Mouse (Mus musculus): ENCODE measurements around the gene Sptb. TPM values are rescaled to one million over a fixed set of nuclear protein-coding genes. Genes with fewer than 3 reads are reported as not detected.

Gene Sptb
- total and polyA plus RNA-seq, 2 experiments: 0.43 to 0.46 TPM

DNA sequence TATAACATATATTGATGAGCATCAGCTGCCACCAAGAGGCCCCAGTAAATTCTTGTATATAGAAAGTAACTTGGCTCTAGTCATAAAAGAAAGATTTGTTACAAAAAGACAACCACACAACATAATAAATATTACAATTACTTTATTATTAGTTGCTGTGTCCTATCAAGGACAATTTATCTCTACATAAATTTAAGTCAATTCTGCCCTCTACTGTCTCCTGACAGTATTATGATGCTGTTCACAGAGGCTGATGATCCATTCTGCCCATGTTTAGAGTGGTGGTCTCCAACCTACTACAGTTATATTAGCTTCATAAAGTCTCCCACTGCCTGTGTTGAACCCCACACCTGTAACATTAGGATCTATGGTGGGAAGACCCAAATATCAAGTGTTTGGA lies 10.2 kb upstream of the Sptb start:
- Histone ChIP-seq H3K79me2 (ENCODE audit: control insufficient read depth, insufficient read depth, low read length) (no peaks in the 10 kb centered on the region), H3K36me3 (ENCODE audit: control insufficient read depth, insufficient read depth, low read length) (no peaks in the 10 kb centered on the region), H3K4me1 (ENCODE audit: control insufficient read depth, insufficient read depth, low read length) (no peaks in the 10 kb centered on the region), H3K9ac (ENCODE audit: low read depth, low read length) (no peak overlapping the region), H3K27ac (replicated peaks; ENCODE audit: insufficient read depth, low read depth, low read length) (no peak overlapping the region), H3K4me3 (ENCODE audit: insufficient read depth, low read depth, low read length) (no peak overlapping the region), H3K27me3 (ENCODE audit: control insufficient read depth, insufficient read depth, low read length) (peaks cover 2% of the 10 kb centered on the region; the same call in 1 of the 2 replicates)
- TF ChIP-seq POLR2A (IDR thresholded peaks at IDR 0.05; ENCODE audit: extremely low read depth, insufficient read depth, low read length): no peak
- TF ChIP-seq CTCF (IDR thresholded peaks at IDR 0.05; ENCODE audit: low read depth, low read length): no peak
- DNase-seq (ENCODE audit: extremely low read depth, low read depth, low spot score): no peak

DNA sequence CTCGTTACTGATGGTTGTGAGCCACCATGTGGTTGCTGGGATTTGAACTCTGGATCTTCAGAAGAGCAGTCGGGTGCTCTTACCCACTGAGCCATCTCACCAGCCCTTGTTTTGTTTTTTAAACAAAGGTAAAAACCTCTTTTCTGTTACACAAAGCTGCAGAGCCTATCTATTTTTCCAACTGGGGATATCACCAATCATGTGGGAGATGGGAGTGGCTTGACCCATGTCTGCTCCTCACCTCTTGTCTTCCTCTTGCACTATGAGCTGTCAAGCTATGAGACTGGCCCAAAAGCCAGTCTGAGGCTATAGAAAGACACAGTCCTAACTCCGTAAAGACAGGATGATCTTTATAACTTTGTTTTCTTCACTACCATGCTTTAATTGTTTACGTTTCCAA lies 8.0 kb upstream of the Sptb start:
- Histone ChIP-seq H3K4me1 (ENCODE audit: control insufficient read depth, insufficient read depth, low read length) (no peaks in the 10 kb centered on the region), H3K9ac (ENCODE audit: low read depth, low read length) (no peak overlapping the region), H3K79me2 (ENCODE audit: control insufficient read depth, insufficient read depth, low read length) (no peaks in the 10 kb centered on the region), H3K27me3 (ENCODE audit: control insufficient read depth, insufficient read depth, low read length) (peaks cover 3% of the 10 kb centered on the region; the same call in 1 of the 2 replicates), H3K36me3 (ENCODE audit: control insufficient read depth, insufficient read depth, low read length) (no peaks in the 10 kb centered on the region), H3K4me3 (ENCODE audit: insufficient read depth, low read depth, low read length) (no peak overlapping the region), H3K27ac (replicated peaks; ENCODE audit: insufficient read depth, low read depth, low read length) (no peak overlapping the region)
- WGBS: 87% methylated on average over 4 of the region's 4 CpGs
- TF ChIP-seq POLR2A (IDR thresholded peaks at IDR 0.05; ENCODE audit: extremely low read depth, insufficient read depth, low read length): no peak
- no peak for TF ChIP-seq CTCF (IDR thresholded peaks at IDR 0.05; ENCODE audit: low read depth, low read length)
- DNase-seq (ENCODE audit: extremely low read depth, low read depth, low spot score): no peak

DNA sequence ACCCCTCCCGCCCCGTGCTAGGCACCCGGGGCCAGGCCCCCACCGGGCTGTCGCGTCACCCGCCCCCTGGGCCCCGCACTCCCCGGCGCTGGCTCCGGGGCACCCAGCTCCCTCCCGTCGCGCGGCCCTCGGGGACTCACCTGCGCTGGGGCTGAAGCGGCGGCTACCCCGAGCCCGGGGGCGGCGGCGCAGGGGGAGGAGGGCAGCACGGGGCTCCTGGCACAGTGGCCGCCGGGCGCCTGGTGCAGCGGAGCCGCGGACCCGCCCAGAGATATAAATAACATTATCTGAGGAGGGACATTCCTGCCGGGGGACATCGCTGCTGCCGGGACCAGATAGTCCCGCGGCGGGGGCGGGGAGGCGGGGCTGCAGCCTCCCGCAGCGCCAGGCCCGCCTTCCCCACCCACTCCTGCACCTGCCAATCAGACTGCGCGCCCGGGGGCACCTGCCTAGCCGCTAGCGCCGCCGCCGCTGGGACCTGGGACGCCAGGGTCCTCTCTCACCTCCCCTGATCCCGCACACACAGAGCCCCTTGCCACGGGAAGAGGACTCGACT lies 474 bp downstream of the Sptb start:
- peaks cover 18% of the 10 kb centered on the region for H3K27me3 ChIP-seq (ENCODE audit: control insufficient read depth, insufficient read depth, low read length)
- WGBS: under 1% methylated on average over 48 of the region's 55 CpGs
- peak; percentile 9 for DNase-seq (ENCODE audit: extremely low read depth, low read depth, low spot score)
- H3K36me3 ChIP-seq (ENCODE audit: control insufficient read depth, insufficient read depth, low read length): no peaks in the 10 kb centered on the region
- no peak overlapping the region for H3K27ac ChIP-seq (replicated peaks; ENCODE audit: insufficient read depth, low read depth, low read length)
- H3K4me3 ChIP-seq (ENCODE audit: insufficient read depth, low read depth, low read length): peak overlapping the region; percentile 97
- H3K9ac ChIP-seq (ENCODE audit: low read depth, low read length): peak overlapping the region; percentile 79
- TF ChIP-seq CTCF (IDR thresholded peaks at IDR 0.05; ENCODE audit: low read depth, low read length) (no peak), POLR2A (IDR thresholded peaks at IDR 0.05; ENCODE audit: extremely low read depth, insufficient read depth, low read length) (no peak)
- H3K4me1 ChIP-seq (ENCODE audit: control insufficient read depth, insufficient read depth, low read length): peaks cover 3% of the 10 kb centered on the region; the same call in 1 of the 2 replicates
- no peaks in the 10 kb centered on the region for H3K79me2 ChIP-seq (ENCODE audit: control insufficient read depth, insufficient read depth, low read length)

DNA sequence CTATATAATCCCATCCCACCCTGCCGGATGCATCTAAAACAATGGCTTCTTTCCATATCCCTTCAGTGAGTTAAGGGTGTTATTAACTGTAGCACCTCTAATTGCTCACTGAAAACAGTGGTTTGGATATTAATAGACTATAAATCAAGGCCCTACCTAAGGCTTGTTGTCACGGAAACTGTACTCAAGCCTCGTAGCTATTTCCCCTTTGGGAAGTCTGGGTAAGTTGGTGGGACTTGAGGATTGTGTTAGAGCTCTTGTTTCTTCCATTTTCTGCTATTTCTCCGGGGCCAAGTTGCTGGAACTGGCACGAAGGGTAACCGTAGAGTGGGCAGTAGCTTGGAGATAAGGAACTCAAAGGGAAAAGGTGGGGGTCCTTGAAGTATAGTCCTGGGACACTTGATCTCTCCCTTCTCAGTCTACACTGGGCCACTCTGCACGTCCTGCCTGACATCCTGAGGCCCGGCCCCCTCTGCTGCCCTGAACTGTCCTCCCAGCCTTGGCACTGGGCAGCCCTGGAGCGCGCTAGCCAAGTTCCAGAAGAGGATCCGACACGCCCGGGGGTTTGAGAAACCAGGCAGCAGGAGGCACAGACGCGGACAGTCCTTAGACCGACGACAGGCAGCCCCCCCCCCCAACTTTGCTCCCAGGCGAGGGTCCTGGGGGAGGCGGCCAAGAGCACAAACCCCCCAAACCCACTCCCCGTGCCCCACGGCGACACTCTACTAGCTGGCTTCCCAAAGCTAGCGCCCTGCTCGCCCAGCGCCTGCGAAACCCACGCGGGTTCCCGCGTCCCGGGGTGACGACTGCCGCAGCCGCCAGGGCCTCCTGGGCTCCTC lies 1.2 kb downstream of the Sptb start:
- peak; percentile 17 for DNase-seq (ENCODE audit: extremely low read depth, low read depth, low spot score)
- Histone ChIP-seq H3K9ac (ENCODE audit: low read depth, low read length) (peak overlapping the region; percentile 63), H3K27ac (replicated peaks; ENCODE audit: insufficient read depth, low read depth, low read length) (no peak overlapping the region), H3K79me2 (ENCODE audit: control insufficient read depth, insufficient read depth, low read length) (no peaks in the 10 kb centered on the region), H3K4me3 (ENCODE audit: insufficient read depth, low read depth, low read length) (peak overlapping the region; percentile 97), H3K4me1 (ENCODE audit: control insufficient read depth, insufficient read depth, low read length) (peaks cover 3% of the 10 kb centered on the region; the same call in 1 of the 2 replicates), H3K27me3 (ENCODE audit: control insufficient read depth, insufficient read depth, low read length) (peaks cover 18% of the 10 kb centered on the region), H3K36me3 (ENCODE audit: control insufficient read depth, insufficient read depth, low read length) (no peaks in the 10 kb centered on the region)
- TF ChIP-seq POLR2A (IDR thresholded peaks at IDR 0.05; ENCODE audit: extremely low read depth, insufficient read depth, low read length) (no peak), CTCF (IDR thresholded peaks at IDR 0.05; ENCODE audit: low read depth, low read length) (no peak)
- 12% methylated on average over 34 of the region's 34 CpGs for WGBS

DNA sequence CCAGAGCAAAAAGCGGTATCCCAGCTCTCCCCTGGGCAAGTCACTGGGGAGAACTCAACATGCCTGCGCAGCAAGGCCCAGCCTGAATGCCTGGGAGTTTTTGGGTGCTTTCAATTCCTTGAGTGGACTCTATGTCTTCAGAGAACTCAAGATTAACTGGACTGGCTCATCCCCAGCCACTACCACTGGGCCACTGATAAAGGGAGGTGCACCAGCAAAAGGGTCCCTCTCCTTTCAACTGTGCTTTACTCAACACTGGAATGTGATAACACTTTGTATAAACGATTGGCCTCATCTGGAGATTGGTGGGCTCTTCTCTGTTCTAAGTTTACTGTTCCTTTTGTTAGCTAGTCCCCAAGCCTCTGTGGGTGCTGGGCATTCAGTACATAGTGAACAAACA lies 2.2 kb downstream of the Sptb start:
- Histone ChIP-seq H3K27me3 (ENCODE audit: control insufficient read depth, insufficient read depth, low read length) (peaks cover 18% of the 10 kb centered on the region), H3K4me1 (ENCODE audit: control insufficient read depth, insufficient read depth, low read length) (peaks cover 3% of the 10 kb centered on the region; the same call in 1 of the 2 replicates), H3K27ac (replicated peaks; ENCODE audit: insufficient read depth, low read depth, low read length) (no peak overlapping the region), H3K79me2 (ENCODE audit: control insufficient read depth, insufficient read depth, low read length) (no peaks in the 10 kb centered on the region), H3K4me3 (ENCODE audit: insufficient read depth, low read depth, low read length) (no peak overlapping the region), H3K9ac (ENCODE audit: low read depth, low read length) (no peak overlapping the region), H3K36me3 (ENCODE audit: control insufficient read depth, insufficient read depth, low read length) (no peaks in the 10 kb centered on the region)
- TF ChIP-seq POLR2A (IDR thresholded peaks at IDR 0.05; ENCODE audit: extremely low read depth, insufficient read depth, low read length) (no peak), CTCF (IDR thresholded peaks at IDR 0.05; ENCODE audit: low read depth, low read length) (no peak)
- DNase-seq (ENCODE audit: extremely low read depth, low read depth, low spot score): no peak
- 79% methylated on average over 3 of the region's 3 CpGs for WGBS
